Mouse (Mus musculus) limb, embryonic 12.5 days (tissue): ENCODE measurements around the gene Itln1. TPM values are rescaled to one million over a fixed set of nuclear protein-coding genes. Genes with fewer than 3 reads are reported as not detected.

Experiments
- polyA plus RNA-seq: library from polyadenylated mRNA; unstranded; fragments of >200 nt; fragmentation: Nextera tagmentation; extraction: Ambion mirVana; gene quantifications from 2 replicates; pipeline ENCODE4 v1.2.1, GENCODE M21; 2016

Itln1 gene
- polyA plus RNA-seq, 1 experiment from 2014 or later: not detected

Other genes with a start within 250 kb of the Itln1 start
- gene Usp21, start 247.3 kb downstream of the Itln1 start, polyA plus RNA-seq: 132 and 134 TPM in 2 replicates
- gene Ufc1, start 240.3 kb downstream of the Itln1 start, polyA plus RNA-seq: 108 and 111 TPM in 2 replicates
- gene Dedd, start 206.1 kb downstream of the Itln1 start, polyA plus RNA-seq: 59.2 and 62.9 TPM in 2 replicates
- 43.8 and 43.9 TPM in 2 replicates for gene Nit1, start 189.6 kb downstream of the Itln1 start, polyA plus RNA-seq
- 123 and 128 TPM in 2 replicates for gene Pfdn2, start 189.6 kb downstream of the Itln1 start, polyA plus RNA-seq
- 2.0 and 2.2 TPM in 2 replicates for gene Klhdc9, start 174.5 kb downstream of the Itln1 start, polyA plus RNA-seq
- 6.2 and 7.8 TPM in 2 replicates for gene Nectin4, start 165.2 kb downstream of the Itln1 start, polyA plus RNA-seq
- 0.75 and 0.91 TPM in 2 replicates for gene Arhgap30, start 146.3 kb downstream of the Itln1 start, polyA plus RNA-seq
- gene Usf1, start 124.0 kb downstream of the Itln1 start, polyA plus RNA-seq: 113 and 123 TPM in 2 replicates
- 7.5 and 7.7 TPM in 2 replicates for gene Tstd1, start 116.4 kb downstream of the Itln1 start, polyA plus RNA-seq
- gene F11r, start 97.8 kb downstream of the Itln1 start, polyA plus RNA-seq: 32.9 and 36.8 TPM in 2 replicates
- gene Alyref2, start 31.8 kb downstream of the Itln1 start, polyA plus RNA-seq: 11.7 and 12.6 TPM in 2 replicates
- 0.10 TPM in 2 replicates for gene Cd244a, start 23.9 kb upstream of the Itln1 start, polyA plus RNA-seq
- gene Ly9, start 72.1 kb upstream of the Itln1 start, polyA plus RNA-seq: 0.14 and 0.20 TPM in 2 replicates
- not detected in 2 replicates for gene Slamf7, start 117.7 kb upstream of the Itln1 start, polyA plus RNA-seq
- gene Cd48, start 146.7 kb upstream of the Itln1 start, polyA plus RNA-seq: 0.40 and 0.78 TPM in 2 replicates
- gene Slamf1, start 231.8 kb upstream of the Itln1 start, polyA plus RNA-seq: 0.18 and 0.35 TPM in 2 replicates